Mouse (Mus musculus) heart, embryonic 12.5 days (tissue): Measurements from ENCODE around the gene Gpsm3. TPM values are rescaled to one million over a fixed set of nuclear protein-coding genes. Genes with fewer than 3 reads are reported as not detected.

Experiments used
- ATAC-seq: fragments of 200-750 bp; cut with Nextera tagmentation; 2 replicates; pipeline ENCODE4 v1.8.0; 2017; ENCODE audit warnings: moderate TSS enrichment, moderate library complexity; ENCODE audit not compliant: insufficient number of reproducible peaks, low FRiP score
- H3K27ac ChIP-seq: fragments of 300-500 bp; sonication (generic); 2 replicates; pipeline ENCODE4 v1.5.1; 2016; ENCODE audit warnings: mild to moderate bottlenecking, moderate library complexity; ENCODE audit not compliant: poor library complexity, severe bottlenecking
- H3K27me3 ChIP-seq: fragments of 300-500 bp; sonication (generic); replicated peaks from 2 replicates; pipeline ENCODE4 v1.6.1; 2016; ENCODE audit warnings: mild to moderate bottlenecking, moderate library complexity
- H3K36me3 ChIP-seq: fragments of 300-500 bp; sonication (generic); 2 replicates; pipeline ENCODE4 v1.6.1; 2016; ENCODE audit warnings: mild to moderate bottlenecking, moderate library complexity
- H3K4me1 ChIP-seq: fragments of 300-500 bp; sonication (generic); replicated peaks from 2 replicates; pipeline ENCODE4 v1.6.1; 2016; ENCODE audit warnings: mild to moderate bottlenecking
- H3K4me2 ChIP-seq: fragments of 300-500 bp; sonication (generic); 2 replicates; pipeline ENCODE4 v1.6.1; 2016; ENCODE audit warnings: mild to moderate bottlenecking, moderate library complexity
- H3K4me3 ChIP-seq: fragments of 300-500 bp; sonication (generic); 2 replicates; pipeline ENCODE4 v1.5.1; 2016; ENCODE audit warnings: mild to moderate bottlenecking
- H3K9ac ChIP-seq: fragments of 300-500 bp; sonication (generic); 2 replicates; pipeline ENCODE4 v1.6.1; 2016; ENCODE audit warnings: mild to moderate bottlenecking, moderate library complexity
- H3K9me3 ChIP-seq: fragments of 300-500 bp; sonication (generic); replicated peaks from 2 replicates; pipeline ENCODE4 v1.6.1; 2016; ENCODE audit warnings: mild to moderate bottlenecking, moderate library complexity
- WGBS: fragments of 180-500 bp; shearing (Covaris S2); methylation state at CpG from one replicate; pipeline ENCODE4 v1.1.7; 2016; 5-methylcytosine and 5-hydroxymethylcytosine counted together
- polyA plus RNA-seq: library from polyadenylated mRNA; unstranded; fragments of >200 nt; fragmentation: Nextera tagmentation; extraction: Ambion mirVana; gene quantifications from 2 replicates; pipeline ENCODE4 v1.2.1, GENCODE M21; 2016

The Gpsm3 gene
- polyA plus RNA-seq, 1 experiment from 2014 or later: 4.6 TPM

DNA sequence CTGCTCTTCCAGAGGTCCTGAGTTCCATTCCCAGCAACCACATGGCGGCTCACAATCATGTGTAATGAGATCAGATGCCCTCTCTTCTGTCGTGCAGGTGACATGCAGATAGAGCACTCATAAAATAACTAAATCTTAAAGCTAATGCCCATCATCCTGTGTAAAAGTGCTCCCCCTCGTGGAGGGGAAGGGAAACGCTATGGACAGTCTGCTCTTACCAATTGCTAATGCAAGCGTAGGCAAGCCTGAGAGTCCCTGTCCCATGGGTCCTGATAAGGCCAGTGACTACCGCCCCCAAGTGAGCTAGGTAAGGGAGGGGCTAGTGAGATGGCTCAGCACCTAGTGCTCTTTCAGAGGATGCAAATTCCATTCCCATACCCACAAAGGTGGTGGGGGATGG, 29.4 kb downstream of the Gpsm3 start:
- Histone ChIP-seq H3K9ac (no peak overlapping the region), H3K36me3 (peaks cover 72% of the 10 kb centered on the region), H3K9me3 (no peaks in the 10 kb centered on the region), H3K27ac (no peak overlapping the region), H3K4me2 (no peak overlapping the region), H3K4me3 (no peak overlapping the region), H3K4me1 (no peaks in the 10 kb centered on the region), H3K27me3 (no peaks in the 10 kb centered on the region)
- ATAC-seq: no peak; the same call in 1 of the 2 replicates
- WGBS: 17% methylated on average over 6 of the region's 6 CpGs

DNA sequence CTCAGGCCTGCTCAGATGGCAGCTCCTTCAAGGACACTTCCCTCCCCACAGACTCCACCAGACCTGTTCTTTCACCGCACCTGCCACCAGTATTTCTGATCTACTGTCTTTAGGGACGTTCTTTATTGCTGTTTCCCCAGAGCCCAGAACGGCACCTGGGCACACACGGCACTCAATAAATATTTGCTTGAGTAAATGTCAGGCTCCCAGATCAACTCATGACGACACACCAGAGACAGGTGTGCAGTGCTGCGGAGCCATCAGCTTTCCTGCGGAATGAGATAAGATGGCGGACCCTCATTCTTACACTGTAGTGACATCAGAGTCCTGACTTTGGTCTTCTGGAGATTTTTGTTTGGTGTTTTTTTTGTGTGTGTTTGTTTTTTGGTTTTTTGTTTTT, 31.4 kb downstream of the Gpsm3 start:
- ATAC-seq: no peak
- no peak overlapping the region for H3K4me2 ChIP-seq
- H3K27me3 ChIP-seq: no peaks in the 10 kb centered on the region
- no peak overlapping the region for H3K4me3 ChIP-seq
- peaks cover 6% of the 10 kb centered on the region for H3K4me1 ChIP-seq
- no peak overlapping the region for H3K9ac ChIP-seq
- peaks cover 64% of the 10 kb centered on the region for H3K36me3 ChIP-seq
- 88% methylated on average over 8 of the region's 8 CpGs for WGBS
- H3K27ac ChIP-seq: no peak overlapping the region
- no peaks in the 10 kb centered on the region for H3K9me3 ChIP-seq

DNA sequence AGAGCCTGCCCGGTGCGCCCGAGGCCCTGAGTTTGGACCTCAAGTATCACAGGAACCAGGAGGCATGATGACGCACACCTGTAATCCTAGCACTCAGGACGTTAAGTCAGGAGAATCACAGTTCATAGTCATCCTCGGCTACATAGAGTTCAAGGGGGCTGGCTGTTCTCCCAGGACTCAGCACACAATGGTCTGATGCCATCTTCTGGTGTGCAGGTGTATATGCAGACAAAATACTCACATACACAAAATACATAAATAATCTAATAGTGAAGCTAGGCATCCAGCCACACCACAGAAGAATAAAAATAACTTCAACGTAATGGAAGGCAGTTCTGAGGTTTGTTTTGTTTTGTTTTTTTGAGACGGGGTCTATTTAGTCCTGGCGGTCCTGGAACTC, 33.6 kb downstream of the Gpsm3 start:
- Histone ChIP-seq H3K27me3 (no peaks in the 10 kb centered on the region), H3K9me3 (no peaks in the 10 kb centered on the region), H3K4me1 (peaks cover 18% of the 10 kb centered on the region), H3K36me3 (peaks cover 49% of the 10 kb centered on the region), H3K27ac (no peak overlapping the region), H3K9ac (no peak overlapping the region), H3K4me3 (no peak overlapping the region), H3K4me2 (no peak overlapping the region)
- WGBS: 86% methylated on average over 9 of the region's 9 CpGs
- ATAC-seq: no peak

DNA sequence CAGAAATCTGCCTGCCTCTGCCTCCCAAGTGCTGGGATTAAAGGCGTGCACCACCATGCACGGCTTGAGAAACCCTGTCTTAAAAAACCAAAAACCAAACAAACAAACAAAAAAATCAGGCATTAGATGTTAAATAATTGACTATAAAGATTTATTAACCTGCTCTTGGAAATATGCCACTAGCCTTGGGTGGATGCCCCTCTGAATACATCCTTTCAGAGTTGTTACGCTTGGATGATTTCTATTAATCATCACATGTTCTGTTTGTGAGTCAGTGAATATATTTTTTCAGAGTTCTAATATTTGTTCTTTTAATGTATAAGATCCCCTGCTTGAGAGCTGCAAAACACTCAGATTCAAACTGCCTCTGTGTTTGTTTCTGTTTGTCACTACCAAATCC, 35.4 kb downstream of the Gpsm3 start:
- Histone ChIP-seq H3K9me3 (no peaks in the 10 kb centered on the region), H3K27me3 (peaks cover 13% of the 10 kb centered on the region), H3K4me2 (no peak overlapping the region), H3K9ac (no peak overlapping the region), H3K4me3 (no peak overlapping the region), H3K4me1 (peaks cover 33% of the 10 kb centered on the region), H3K27ac (no peak overlapping the region), H3K36me3 (peaks cover 41% of the 10 kb centered on the region)
- WGBS: 99% methylated on average over 3 of the region's 3 CpGs
- no peak for ATAC-seq

DNA sequence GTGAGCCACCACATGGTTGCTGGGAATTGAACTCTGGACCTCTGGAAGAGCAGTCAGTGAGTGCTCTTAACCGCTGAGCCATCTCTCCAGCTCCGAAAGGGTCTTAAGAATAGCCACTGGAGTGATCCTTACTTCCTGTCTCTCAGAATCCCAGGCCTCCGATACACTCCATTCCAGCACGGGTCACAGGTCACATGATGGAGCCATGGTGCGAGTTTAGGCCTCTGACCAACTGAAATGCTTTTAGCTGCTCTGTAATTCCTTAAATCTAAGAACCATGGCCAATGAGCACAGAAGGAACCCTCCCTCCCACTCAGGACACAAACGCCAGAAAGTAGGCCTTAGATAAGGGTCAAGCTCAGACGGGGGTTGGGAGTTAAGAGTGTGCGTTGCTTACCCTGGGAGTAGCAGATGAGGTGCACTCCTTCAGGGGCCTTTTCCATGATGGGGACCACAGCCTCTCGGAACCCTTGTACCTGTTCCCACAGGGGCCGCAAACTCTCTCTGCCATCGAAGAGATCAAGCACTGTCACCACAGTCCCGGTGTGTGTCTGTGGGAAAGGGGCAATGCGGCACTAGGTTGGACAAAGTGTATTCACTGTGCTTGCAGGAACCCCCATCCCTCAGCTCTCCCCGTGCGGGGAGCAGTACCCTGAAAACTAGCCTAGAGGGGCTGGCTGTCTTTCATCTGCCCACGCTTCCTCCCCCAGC, 36.6 kb downstream of the Gpsm3 start:
- 47% methylated on average over 16 of the region's 16 CpGs for WGBS

DNA sequence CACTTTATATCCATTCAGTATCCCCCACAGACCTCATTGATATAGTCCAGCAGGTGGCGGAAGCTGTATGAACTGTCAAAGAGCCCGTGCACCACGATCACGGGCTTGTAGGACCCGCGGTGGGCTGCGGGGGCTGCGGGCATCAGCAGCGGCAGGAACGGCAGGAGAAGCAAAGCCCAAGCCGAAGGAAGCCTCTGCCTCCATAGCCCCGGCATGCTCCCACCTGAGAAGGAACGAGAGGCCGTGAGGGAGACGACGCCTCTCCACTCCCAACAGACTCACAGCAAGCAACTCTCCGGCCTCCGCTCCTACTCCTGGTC, 37.1 kb downstream of the Gpsm3 start:
- H3K4me2 ChIP-seq: peak overlapping the region; percentile 95
- peaks cover 30% of the 10 kb centered on the region for H3K36me3 ChIP-seq
- no peaks in the 10 kb centered on the region for H3K9me3 ChIP-seq
- H3K27me3 ChIP-seq: peaks cover 31% of the 10 kb centered on the region
- H3K4me3 ChIP-seq: peak overlapping the region; percentile 88
- H3K4me1 ChIP-seq: peaks cover 45% of the 10 kb centered on the region
- H3K9ac ChIP-seq: peak overlapping the region; percentile 86
- WGBS: under 1% methylated on average over 18 of the region's 18 CpGs
- ATAC-seq: peak; percentile 34; the same call in 1 of the 2 replicates
- H3K27ac ChIP-seq: peak overlapping the region; percentile 97; the same call in 1 of the 2 replicates

More for the DNA sequence above, 36.6 kb downstream of the Gpsm3 start:
- Histone ChIP-seq H3K36me3 (peaks cover 36% of the 10 kb centered on the region), H3K9me3 (no peaks in the 10 kb centered on the region), H3K4me1 (peaks cover 41% of the 10 kb centered on the region), H3K27me3 (peaks cover 26% of the 10 kb centered on the region), H3K4me2 (peak overlapping the region; percentile 95), H3K27ac (no peak overlapping the region), H3K9ac (peak overlapping the region; percentile 86), H3K4me3 (peak overlapping the region; percentile 88)
- no peak for ATAC-seq

DNA sequence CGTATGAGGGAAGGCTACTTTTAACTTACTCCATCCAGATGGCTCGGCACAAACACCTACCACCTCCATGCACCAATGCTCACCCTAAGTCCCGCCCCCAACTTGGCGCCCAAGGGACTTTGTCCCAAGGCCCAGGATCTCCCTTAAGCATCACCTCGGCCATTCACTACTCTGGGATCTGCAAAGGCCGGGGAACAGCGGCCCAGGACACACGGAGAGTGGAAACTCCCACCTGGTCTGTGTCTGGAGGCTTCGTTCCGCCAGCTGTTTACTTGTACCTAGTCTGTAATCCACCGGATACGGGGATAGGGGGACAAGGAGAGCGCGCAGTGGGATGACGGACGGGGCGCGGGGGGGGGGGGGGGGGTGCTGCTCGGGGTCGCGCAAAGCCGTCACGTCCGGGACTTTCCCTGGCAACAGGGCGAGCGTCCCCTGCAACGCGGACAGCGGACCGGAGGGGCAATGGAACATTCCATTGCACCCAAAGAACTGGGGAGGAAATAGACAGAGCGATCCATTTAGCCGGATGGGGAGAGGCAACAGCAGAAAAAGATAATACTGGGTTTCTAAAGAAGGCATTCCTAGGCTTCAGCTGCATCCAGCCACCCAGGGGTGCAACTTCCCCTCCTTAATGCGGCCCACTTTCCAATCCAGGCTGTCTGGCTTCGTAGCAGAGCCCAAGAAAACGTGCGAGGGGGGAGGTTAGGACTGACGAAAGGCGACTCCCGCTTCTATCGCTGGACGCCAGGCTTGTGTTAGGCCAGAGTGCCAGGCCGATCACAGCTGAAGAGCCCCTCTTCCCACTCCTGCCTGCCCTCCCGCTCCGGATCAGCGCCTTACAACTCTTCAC, 37.7 kb downstream of the Gpsm3 start:
- Histone ChIP-seq H3K36me3 (peaks cover 26% of the 10 kb centered on the region), H3K27ac (peak overlapping the region; percentile 97), H3K4me3 (peak overlapping the region; percentile 88), H3K4me1 (peaks cover 49% of the 10 kb centered on the region), H3K9me3 (no peaks in the 10 kb centered on the region), H3K27me3 (peaks cover 37% of the 10 kb centered on the region), H3K9ac (peak overlapping the region; percentile 86), H3K4me2 (peak overlapping the region; percentile 95)
- whole genome bisulfite sequencing: 0% methylated on average over 40 of the region's 45 CpGs
- ATAC-seq: peak; percentile 84

DNA sequence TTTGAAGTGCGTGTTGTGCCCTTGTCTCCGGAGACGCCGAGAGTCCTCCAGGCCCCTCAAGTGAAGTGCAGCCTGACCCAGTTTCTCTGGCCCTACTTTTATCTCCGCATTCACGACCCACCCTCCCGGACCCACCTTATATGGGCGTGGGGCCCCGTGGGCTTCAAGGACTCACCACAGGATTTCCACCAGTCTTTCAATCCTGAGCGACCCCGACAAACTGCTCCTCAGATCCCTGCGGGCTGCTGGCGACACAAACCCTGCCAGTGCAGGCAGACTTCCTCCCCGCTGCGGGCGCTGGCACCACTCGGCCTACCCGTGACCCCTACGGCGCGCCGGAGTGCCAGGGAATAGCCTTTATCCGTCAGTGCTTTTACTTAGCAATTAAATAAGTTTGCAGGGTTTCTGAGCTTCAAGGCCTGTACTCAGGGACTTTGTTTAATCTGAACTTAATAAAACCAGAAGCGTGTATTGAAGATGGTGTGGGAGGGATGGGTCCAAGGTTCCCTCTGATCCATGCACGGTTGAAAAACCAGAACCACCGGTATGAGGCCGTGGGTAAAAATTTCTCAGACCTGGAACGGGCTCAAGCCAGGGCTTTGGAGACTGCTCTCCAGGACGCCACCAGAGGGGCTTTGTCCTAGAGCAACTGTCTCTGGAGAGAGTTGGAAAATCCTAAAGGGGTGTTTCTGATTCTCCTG, 38.5 kb downstream of the Gpsm3 start, which contains the start of gene Ppt2:
TSS of gene Ppt2 (minus strand) at position 568 of the 701 bp plus-strand sequence.
- H3K4me1 ChIP-seq: peaks cover 49% of the 10 kb centered on the region
- peaks cover 19% of the 10 kb centered on the region for H3K36me3 ChIP-seq
- H3K4me3 ChIP-seq: peak within 1 kb of the TSS; percentile 88
- WGBS: 3% methylated on average over 29 of the region's 29 CpGs
- no peaks in the 10 kb centered on the region for H3K9me3 ChIP-seq
- H3K27me3 ChIP-seq: peaks cover 44% of the 10 kb centered on the region
- ATAC-seq: peak; percentile 0; the same call in 1 of the 2 replicates
- peak within 1 kb of the TSS; percentile 95 for H3K4me2 ChIP-seq
- H3K9ac ChIP-seq: peak within 1 kb of the TSS; percentile 86
- H3K27ac ChIP-seq: peak within 1 kb of the TSS; percentile 97

DNA sequence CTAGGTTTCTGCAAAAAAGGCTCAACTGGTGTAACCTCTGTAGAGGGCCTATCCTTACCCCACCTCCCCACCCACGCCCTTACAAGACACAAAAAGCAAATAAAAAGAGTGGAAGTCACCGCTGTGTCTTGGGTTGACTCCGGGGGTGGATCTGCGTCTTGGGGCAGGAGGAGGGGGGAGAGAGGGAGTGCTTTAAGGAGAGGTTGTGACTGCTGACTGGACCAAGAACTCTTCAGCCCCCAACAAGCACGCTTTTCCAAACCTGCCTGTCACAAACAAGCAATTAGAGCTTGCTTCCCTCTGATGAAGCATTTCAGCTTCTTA, 39.0 kb downstream of the Gpsm3 start:
- WGBS: 43% methylated on average over 5 of the region's 5 CpGs
- peaks cover 49% of the 10 kb centered on the region for H3K4me1 ChIP-seq
- no peak for ATAC-seq
- H3K27ac ChIP-seq: 0 out of 2 replicates have a peak overlapping the region, but pooled peaks have one; percentile 97
- H3K36me3 ChIP-seq: peaks cover 14% of the 10 kb centered on the region
- peak overlapping the region; percentile 88 for H3K4me3 ChIP-seq
- H3K4me2 ChIP-seq: peak overlapping the region; percentile 95
- H3K27me3 ChIP-seq: peaks cover 49% of the 10 kb centered on the region
- no peaks in the 10 kb centered on the region for H3K9me3 ChIP-seq
- H3K9ac ChIP-seq: peak overlapping the region; percentile 86

DNA sequence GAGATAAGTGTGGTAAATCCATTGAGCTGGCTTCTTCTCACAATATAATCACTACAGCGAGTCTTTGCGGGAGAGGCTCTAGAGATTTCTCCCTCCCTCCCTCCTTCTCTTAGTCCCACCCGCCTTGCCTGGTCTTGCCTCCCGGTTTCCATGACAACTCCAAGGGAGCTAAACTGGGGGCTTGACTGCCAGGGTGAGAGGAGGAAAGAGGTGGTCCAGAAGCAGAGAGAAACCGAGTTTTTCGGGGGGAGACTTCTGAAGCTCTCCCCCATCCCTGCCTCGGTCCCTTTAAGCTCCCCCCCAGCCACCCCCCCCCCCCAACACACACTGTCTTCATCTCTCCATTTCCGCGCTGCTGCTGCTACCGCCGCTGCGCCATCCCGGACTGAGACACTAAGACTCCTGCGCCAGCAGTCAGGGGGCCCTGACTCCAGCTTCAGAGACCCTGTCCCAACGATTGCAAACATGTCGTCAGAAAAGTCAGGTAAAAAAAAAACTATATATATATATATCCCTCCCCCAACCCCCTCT, 39.7 kb downstream of the Gpsm3 start, which contains the start of gene Prrt1:
TSS of gene Prrt1 (plus strand) at position 313 of the 531 bp plus-strand sequence.
- H3K9me3 ChIP-seq: no peaks in the 10 kb centered on the region
- no peak for ATAC-seq
- WGBS: 3% methylated on average over 16 of the region's 16 CpGs

More for the DNA sequence above, 39.7 kb downstream of the Gpsm3 start, which contains the start of gene Prrt1:
- Histone ChIP-seq H3K27ac (peak within 1 kb of the TSS; percentile 97), H3K27me3 (peaks cover 56% of the 10 kb centered on the region), H3K4me2 (peak within 1 kb of the TSS; percentile 95), H3K4me3 (peak within 1 kb of the TSS; percentile 88), H3K36me3 (peaks cover 8% of the 10 kb centered on the region), H3K4me1 (peaks cover 49% of the 10 kb centered on the region), H3K9ac (peak within 1 kb of the TSS; percentile 86)
